Mouse (Mus musculus) liver, adult 2 months (tissue): ENCODE data around the gene Cbx8. TPM values are rescaled to one million over a fixed set of nuclear protein-coding genes. Genes with fewer than 3 reads are reported as not detected.

Experiments
- DNase-seq: peaks from one replicate; pipeline ENCODE4 v3.0.0-alpha.2; 2011; ENCODE audit warnings: low read depth, low spot score; ENCODE audit errors: extremely low read depth
- H3K27ac ChIP-seq: fragments of 200-500 bp; replicated peaks from 2 replicates; pipeline ENCODE4 v1.5.1; 2012; ENCODE audit warnings: low read depth, mild to moderate bottlenecking, control low read depth, inconsistent platforms, low read length; ENCODE audit not compliant: insufficient read depth
- H3K27me3 ChIP-seq: fragments of 200-500 bp; 2 replicates; pipeline ENCODE4 v1.6.1; 2012; ENCODE audit warnings: mild to moderate bottlenecking, moderate library complexity, low read length, inconsistent platforms; ENCODE audit not compliant: control insufficient read depth, insufficient read depth
- H3K36me3 ChIP-seq: fragments of 200-500 bp; 2 replicates; pipeline ENCODE4 v1.6.1; 2012; ENCODE audit warnings: low read length, inconsistent platforms; ENCODE audit not compliant: control insufficient read depth, insufficient read depth
- H3K4me1 ChIP-seq: fragments of 200-500 bp; 2 replicates; pipeline ENCODE4 v1.6.1; 2011; ENCODE audit warnings: low read length; ENCODE audit not compliant: control insufficient read depth, insufficient read depth
- H3K4me3 ChIP-seq: fragments of 200-500 bp; 2 replicates; pipeline ENCODE4 v1.5.1; 2011; ENCODE audit warnings: low read depth, mild to moderate bottlenecking, control low read depth, low read length, moderate library complexity; ENCODE audit not compliant: insufficient read depth
- H3K79me2 ChIP-seq: fragments of 200-500 bp; 2 replicates; pipeline ENCODE4 v1.6.1; 2012; ENCODE audit warnings: inconsistent platforms, mild to moderate bottlenecking, low read length, moderate library complexity; ENCODE audit not compliant: control insufficient read depth, insufficient read depth
- H3K9ac ChIP-seq: fragments of 200-500 bp; 2 replicates; pipeline ENCODE4 v1.6.1; 2012; ENCODE audit warnings: low read depth, mild to moderate bottlenecking, control low read depth, inconsistent platforms, low read length
- CTCF ChIP-seq: fragments of 200-500 bp; IDR thresholded peaks from 2 replicates; pipeline ENCODE4 v1.5.1; 2011; ENCODE audit warnings: low read depth, low read length, control low read depth
- POLR2A ChIP-seq: fragments of 200-500 bp; IDR thresholded peaks from 2 replicates; pipeline ENCODE4 v1.6.1; 2011; ENCODE audit warnings: low read length, control low read depth; ENCODE audit not compliant: insufficient read depth; ENCODE audit errors: extremely low read depth
- WGBS: fragments of 180-500 bp; shearing (Covaris S2); methylation state at CpG from one replicate; pipeline ENCODE4 v1.1.7; 2018; 5-methylcytosine and 5-hydroxymethylcytosine counted together
- polyA plus RNA-seq: library from polyadenylated mRNA; depleted of rRNA; stranded (reverse); fragments of >200 nt; gene quantifications from 2 replicates; pipeline ENCODE4 v1.2.3, GENCODE M21; 2012
- total RNA-seq: library from RNA; depleted of rRNA; stranded (reverse); fragments of >200 nt; gene quantifications from 2 replicates; pipeline ENCODE4 v1.2.3, GENCODE M21; 2014

Gene Cbx8
- total and polyA plus RNA-seq, 2 experiments: 1.7 to 5.1 TPM

DNA sequence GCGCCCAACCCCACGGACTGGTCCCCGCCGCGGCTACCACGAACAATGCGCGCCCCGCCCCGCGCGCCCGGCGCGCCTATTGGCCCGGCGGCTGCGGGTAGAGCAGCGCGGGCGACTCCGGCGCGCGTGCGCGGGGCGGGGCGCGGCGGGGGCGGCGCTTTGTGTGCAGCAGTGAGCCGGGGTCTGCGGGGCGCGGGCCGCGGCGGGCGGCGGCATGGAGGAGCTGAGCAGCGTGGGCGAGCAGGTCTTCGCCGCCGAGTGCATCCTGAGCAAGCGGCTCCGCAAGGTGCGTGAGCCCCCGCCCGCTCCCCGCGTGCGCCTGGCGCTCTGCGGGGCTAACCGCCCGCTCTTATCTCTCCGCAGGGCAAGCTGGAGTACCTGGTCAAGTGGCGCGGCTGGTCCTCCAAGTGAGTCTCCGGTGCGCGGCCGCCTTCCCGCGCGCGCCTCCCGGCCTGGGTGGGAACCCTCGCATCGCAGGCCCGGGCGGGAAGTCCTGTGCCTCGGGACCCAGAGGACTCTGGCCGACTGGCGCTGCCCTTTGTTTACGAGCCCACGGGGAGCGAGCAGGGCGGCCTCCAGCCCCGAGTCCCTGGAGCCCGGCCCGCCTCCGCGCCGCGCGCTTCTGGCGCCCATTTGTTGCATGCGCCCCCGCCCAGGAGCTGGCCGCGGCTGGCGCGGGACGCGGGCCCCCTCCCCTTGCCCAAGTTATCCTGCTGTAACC, 17.7 kb downstream of the Cbx8 start, which contains the start of gene Cbx2:
Cbx2 (plus strand) TSS at position 68 of the 721 bp plus-strand sequence.
- peaks cover 8% of the 10 kb centered on the region; the same call in 1 of the 2 replicates for H3K79me2 ChIP-seq
- H3K4me3 ChIP-seq: peak within 1 kb of the TSS; percentile 96
- TF ChIP-seq CTCF: no peak
- TF ChIP-seq POLR2A: peak; percentile 46; the same call in 1 of the 2 replicates
- peaks cover 3% of the 10 kb centered on the region; the same call in 1 of the 2 replicates for H3K36me3 ChIP-seq
- peak within 1 kb of the TSS; percentile 84 for H3K27ac ChIP-seq
- no peaks in the 10 kb centered on the region for H3K27me3 ChIP-seq
- H3K4me1 ChIP-seq: peaks cover 7% of the 10 kb centered on the region
- DNase-seq: peak; percentile 39
- H3K9ac ChIP-seq: peak within 1 kb of the TSS; percentile 93
- under 1% methylated on average over 95 of the region's 99 CpGs for whole genome bisulfite sequencing

DNA sequence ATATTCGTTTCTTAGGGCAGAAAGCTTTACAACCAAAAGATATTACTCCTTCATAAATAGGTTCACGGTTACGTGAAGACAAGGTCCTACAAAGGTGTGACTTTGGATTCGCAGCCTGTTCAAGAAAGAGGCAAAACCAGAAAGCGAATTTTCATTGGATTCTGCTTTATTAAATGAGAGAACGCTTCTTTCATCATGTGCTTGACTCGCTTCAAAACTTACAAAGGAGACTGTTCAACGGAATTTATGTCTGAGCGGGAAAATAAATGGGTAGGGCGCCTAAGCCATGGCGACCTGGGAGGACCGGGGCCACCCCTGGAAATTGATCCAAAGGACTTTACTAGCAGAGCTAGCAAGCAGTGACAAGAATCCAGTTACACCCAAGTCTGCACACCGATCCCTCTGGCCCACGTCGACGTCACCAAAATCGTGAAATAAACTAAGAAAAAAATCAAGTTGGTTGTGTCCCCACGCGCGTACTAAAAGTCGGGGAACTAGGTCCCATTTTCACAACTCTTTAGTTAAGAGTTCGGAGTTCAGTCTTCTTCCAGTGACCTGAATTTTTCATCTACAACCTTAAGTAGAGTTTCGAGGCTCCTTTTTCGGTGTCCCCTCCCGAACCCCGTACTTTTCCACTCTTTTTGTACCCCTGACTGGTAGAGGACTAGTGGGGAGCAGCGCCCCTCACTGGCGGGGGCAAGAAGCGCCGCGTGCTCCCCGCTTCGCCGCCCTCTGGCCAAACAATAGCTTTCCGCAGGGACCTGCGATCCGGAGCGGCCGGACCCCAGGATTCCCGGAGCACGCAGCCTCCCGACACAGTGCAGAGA, 18.5 kb downstream of the Cbx8 start:
- no peak for TF ChIP-seq POLR2A
- peak; percentile 54 for TF ChIP-seq CTCF
- DNase-seq: peak; percentile 36
- 7% methylated on average over 42 of the region's 42 CpGs for whole genome bisulfite sequencing
- Histone ChIP-seq H3K27me3 (no peaks in the 10 kb centered on the region), H3K79me2 (peaks cover 8% of the 10 kb centered on the region; the same call in 1 of the 2 replicates), H3K27ac (no peak overlapping the region; the same call in 1 of the 2 replicates), H3K4me1 (peaks cover 7% of the 10 kb centered on the region), H3K36me3 (peaks cover 3% of the 10 kb centered on the region; the same call in 1 of the 2 replicates), H3K9ac (peak overlapping the region; percentile 74), H3K4me3 (peak overlapping the region; percentile 72)

DNA sequence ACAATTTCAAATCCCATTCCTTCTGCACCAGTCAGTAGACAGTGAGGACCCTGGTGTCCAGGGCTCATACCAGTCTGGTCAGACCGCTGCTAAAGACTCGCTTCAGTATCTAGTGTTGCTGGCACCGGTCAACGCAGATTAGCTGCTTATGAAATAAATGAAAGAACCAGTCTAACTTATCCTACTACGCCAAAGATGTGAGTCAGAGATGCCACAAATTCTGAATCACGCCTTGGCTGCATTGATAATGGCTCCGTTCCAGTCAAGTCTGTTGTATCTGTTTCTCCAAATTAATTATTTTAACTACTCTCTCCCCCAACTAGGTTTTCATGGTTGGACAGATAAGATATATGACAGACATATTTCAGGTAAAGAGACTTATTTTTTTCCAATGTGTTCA, 19.6 kb downstream of the Cbx8 start:
- DNase-seq: no peak
- no peaks in the 10 kb centered on the region for H3K36me3 ChIP-seq

DNA sequence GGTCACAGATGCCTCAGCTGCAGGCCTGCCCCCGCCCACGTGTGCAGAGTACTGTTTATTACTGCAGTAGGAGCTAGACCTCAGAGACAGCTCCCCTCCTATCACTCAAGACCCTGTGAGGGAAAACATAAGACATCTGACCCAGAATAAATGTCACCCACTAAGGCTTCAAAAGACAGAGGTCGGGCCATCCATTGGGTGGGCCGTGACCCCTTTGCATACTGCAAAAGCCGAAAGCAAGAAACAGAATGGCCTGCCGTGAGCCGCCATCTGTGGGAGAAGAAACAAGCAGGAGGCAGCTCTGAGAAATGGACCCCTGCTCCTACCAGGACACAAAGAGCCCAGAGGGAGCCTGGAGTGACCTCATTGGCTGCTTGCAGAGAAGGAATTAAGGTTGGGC, 23.3 kb downstream of the Cbx8 start:
- Histone ChIP-seq H3K36me3 (no peaks in the 10 kb centered on the region), H3K79me2 (no peaks in the 10 kb centered on the region), H3K27ac (no peak overlapping the region), H3K4me1 (no peaks in the 10 kb centered on the region), H3K9ac (no peak overlapping the region), H3K4me3 (no peak overlapping the region), H3K27me3 (no peaks in the 10 kb centered on the region)
- WGBS: 95% methylated on average over 7 of the region's 7 CpGs
- no peak for DNase-seq
- no peak for TF ChIP-seq CTCF
- TF ChIP-seq POLR2A: no peak

More for the DNA sequence above, 19.6 kb downstream of the Cbx8 start:
- TF ChIP-seq POLR2A (no peak), CTCF (no peak)
- Histone ChIP-seq H3K4me3 (no peak overlapping the region), H3K27me3 (no peaks in the 10 kb centered on the region), H3K27ac (no peak overlapping the region), H3K79me2 (peaks cover 8% of the 10 kb centered on the region; the same call in 1 of the 2 replicates), H3K4me1 (peaks cover 7% of the 10 kb centered on the region), H3K9ac (no peak overlapping the region)
- WGBS: 93% methylated on average over 7 of the region's 7 CpGs

DNA sequence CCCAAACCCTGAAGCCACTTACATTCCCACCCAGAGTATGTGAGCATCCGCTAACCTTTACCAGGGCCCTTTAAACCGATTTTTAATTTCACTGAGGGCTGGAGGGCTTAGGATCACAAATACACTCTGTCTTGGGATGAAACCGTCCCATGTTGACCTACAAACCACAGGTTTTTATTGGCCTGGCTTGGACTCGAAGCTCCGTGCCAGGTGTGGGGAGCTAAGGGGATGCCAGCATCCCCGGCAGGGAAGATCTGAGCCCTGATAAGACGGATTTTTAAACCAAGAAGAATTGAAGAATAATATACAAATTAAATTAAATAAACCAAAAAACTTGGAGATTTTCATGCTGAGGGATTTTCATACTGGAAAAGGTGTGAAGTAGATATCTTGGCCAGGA, 26.3 kb downstream of the Cbx8 start:
- H3K9ac ChIP-seq: no peak overlapping the region
- 82% methylated on average over 7 of the region's 7 CpGs for WGBS
- DNase-seq: no peak
- no peak overlapping the region for H3K27ac ChIP-seq
- H3K27me3 ChIP-seq: no peaks in the 10 kb centered on the region
- H3K79me2 ChIP-seq: no peaks in the 10 kb centered on the region
- no peaks in the 10 kb centered on the region for H3K4me1 ChIP-seq
- no peaks in the 10 kb centered on the region for H3K36me3 ChIP-seq
- TF ChIP-seq CTCF (no peak), POLR2A (no peak)
- H3K4me3 ChIP-seq: no peak overlapping the region
